9 mouse cellular contexts compared by ENCODE assay signal in the genomic region with DNA sequence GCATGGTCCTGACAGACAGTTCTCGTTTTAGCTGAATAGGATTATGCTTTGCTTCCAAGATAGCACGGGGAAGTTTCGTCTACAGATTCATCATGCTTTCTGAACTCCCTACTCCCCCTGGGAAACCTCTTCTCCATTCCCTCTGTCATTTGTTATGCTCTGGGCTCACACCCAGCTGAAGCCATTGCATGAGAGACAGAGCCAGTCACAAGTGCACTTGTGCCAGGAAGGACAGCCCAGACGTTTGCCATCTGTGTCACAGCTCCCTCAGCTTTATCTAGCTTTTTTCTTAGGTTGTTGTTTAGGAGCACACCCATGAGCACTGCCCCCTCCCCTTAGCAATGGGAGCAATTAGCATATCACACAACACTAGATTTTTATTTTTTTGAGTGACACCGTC.
DNase-seq lines count a peak whose midpoint lies in the region.
"Had no signal": no experiment of that assay in that cellular context is flagged by ENCODE, and none has a peak within 500 bp of the region (broad histone marks: within the 10 kb centered on the region; RNA-seq: fewer than 3 reads in every experiment).

No protein-coding gene starts in this region.

- DNase-seq in gastrocnemius, postnatal 10 days, result peak; percentile 14
- DNase-seq in gastrocnemius, adult 8-10 months (ENCODE audit: low spot score in 2 of 2), result no peak
- DNase-seq in adipocyte (ENCODE audit: low spot score), result peak; percentile 80
- peak; percentile 61 for DNase-seq in cerebellum, adult 8-10 months
- peak; percentile 53 to 65 for DNase-seq in heart, postnatal 14 days
- no peak for DNase-seq in embryo, embryonic 9.5 days (ENCODE audit: extremely low spot score)
- no peak for DNase-seq in spleen, postnatal 36 days (ENCODE audit: low spot score in 2 of 2)
- no peak for DNase-seq in embryo, embryonic 10.5 days (ENCODE audit: low spot score)
- DNase-seq: thymus, postnatal 4 days had no signal

- intact Hi-C loops in heart, postnatal 14 days (cut with DNase I), result no loop called here

Comparison
In these comparisons a context has a peak if more than half of its experiments do, and no peak if none do; other contexts are left out.
1. DNase-seq: peak in gastrocnemius, postnatal 10 days (single experiment), adipocyte (single experiment), cerebellum, adult 8-10 months (single experiment) and heart, postnatal 14 days (2 of 2); none in gastrocnemius, adult 8-10 months (0 of 2), embryo, embryonic 9.5 days (single experiment), spleen, postnatal 36 days (0 of 2) and embryo, embryonic 10.5 days (single experiment).